Mouse (Mus musculus): ENCODE results near the gene Lpp.

- no peak for TF ChIP-seq GATA1 (IDR thresholded peaks at IDR 0.05; ENCODE audit: borderline replicate concordance, low read length)
- TF ChIP-seq FLI1 (IDR thresholded peaks at IDR 0.05; ENCODE audit: low read length) = no peak
Observed at GRCm38 (mm10) chr16:24891453-24891852, 498.1 kb downstream of the Lpp start.

Measured in megakaryocyte, embryonic 14.5 days (primary cell).